Mouse (Mus musculus): Measurements from ENCODE around the gene Zfp217. TPM values are rescaled to one million over a fixed set of nuclear protein-coding genes. Genes with fewer than 3 reads are reported as not detected.
A peak's percentile ranks its signal among the peaks of the same experiment; 100 is the strongest.

The Zfp217 gene
- polyA plus RNA-seq, 1 experiment from 2014 or later, result 3.7 TPM

DNA sequence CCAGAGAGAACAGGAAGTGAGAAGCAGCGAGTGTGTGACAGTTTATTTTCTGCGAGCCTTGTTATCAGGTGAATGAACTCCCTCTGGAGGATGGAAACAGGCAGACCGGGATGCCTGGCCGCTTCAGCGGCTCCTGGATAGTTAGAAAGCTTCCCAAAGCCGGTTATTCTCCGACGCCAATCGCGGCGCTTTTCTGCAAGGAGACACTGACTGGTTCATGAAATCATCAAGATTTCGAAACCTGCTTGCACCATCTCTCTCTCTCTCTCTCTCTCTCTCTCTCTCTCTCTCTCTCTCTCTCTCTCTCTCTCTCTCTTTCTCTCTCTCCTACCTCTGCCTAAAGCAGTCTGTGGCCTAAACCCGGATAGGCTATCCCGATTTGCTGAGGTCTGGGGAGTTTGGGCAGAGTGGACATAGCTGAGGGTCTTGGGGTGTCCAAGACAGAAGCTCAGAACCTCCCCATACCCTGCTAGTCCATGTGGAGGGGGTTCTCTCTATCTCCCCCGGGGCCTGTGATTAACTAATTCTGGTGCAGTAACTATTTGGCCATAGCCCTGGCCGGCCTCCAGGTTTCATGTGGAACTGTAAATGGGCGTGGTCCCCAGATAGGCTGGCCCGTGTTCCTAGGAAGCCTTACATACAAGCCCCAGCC lies 7.3 kb upstream of the Zfp217 start:
- no peaks in the 10 kb centered on the region for H3K36me3 ChIP-seq (ENCODE audit: control insufficient read depth, insufficient read depth, low read length)
- peak overlapping the region; percentile 48 for H3K4me3 ChIP-seq (ENCODE audit: low read depth, low read length)
- H3K9ac ChIP-seq (ENCODE audit: low read depth, low read length), result peak overlapping the region; percentile 81
- H3K27ac ChIP-seq (ENCODE audit: low read depth, low read length), result peak overlapping the region; percentile 86
- peak overlapping the region; percentile 80 for H3K4me2 ChIP-seq
- 2% methylated on average over 18 of the region's 18 CpGs for WGBS (ENCODE audit: insufficient replicate concordance)
- no peaks in the 10 kb centered on the region for H3K27me3 ChIP-seq (ENCODE audit: control insufficient read depth, insufficient read depth, low read length)
- H3K9me3 ChIP-seq (replicated peaks; ENCODE audit: control insufficient read depth, low read length), result no peaks in the 10 kb centered on the region
- ATAC-seq (replicated peaks; ENCODE audit: insufficient number of reproducible peaks, low FRiP score, low TSS enrichment), result peak; percentile 67
- peaks cover 17% of the 10 kb centered on the region for H3K4me1 ChIP-seq (ENCODE audit: control insufficient read depth, insufficient read depth, low read length)

DNA sequence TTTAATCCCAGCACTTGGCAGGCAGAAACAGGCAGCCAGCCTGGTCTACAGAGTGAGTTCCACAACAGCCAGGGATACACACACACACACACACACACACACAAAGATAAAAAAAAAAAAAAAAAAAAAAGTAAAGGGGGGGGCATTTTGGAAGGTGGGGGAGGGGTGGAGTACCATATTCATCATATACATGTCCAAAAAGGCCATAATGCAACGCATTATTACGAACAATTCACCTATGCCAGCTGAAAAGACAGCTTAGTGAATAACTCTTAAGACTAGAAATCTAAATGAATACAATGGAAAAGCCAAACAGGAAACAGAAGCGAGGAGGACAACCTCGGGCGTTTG lies 6.8 kb upstream of the Zfp217 start:
- no peaks in the 10 kb centered on the region for H3K27me3 ChIP-seq (ENCODE audit: control insufficient read depth, insufficient read depth, low read length)
- no peaks in the 10 kb centered on the region for H3K9me3 ChIP-seq (replicated peaks; ENCODE audit: control insufficient read depth, low read length)
- H3K4me2 ChIP-seq, result peak overlapping the region; percentile 80
- peak overlapping the region; percentile 86 for H3K27ac ChIP-seq (ENCODE audit: low read depth, low read length)
- 12% methylated on average over 5 of the region's 5 CpGs for WGBS (ENCODE audit: insufficient replicate concordance)
- no peaks in the 10 kb centered on the region for H3K36me3 ChIP-seq (ENCODE audit: control insufficient read depth, insufficient read depth, low read length)
- H3K4me1 ChIP-seq (ENCODE audit: control insufficient read depth, insufficient read depth, low read length), result peaks cover 17% of the 10 kb centered on the region
- H3K4me3 ChIP-seq (ENCODE audit: low read depth, low read length), result peak overlapping the region; percentile 48
- peak overlapping the region; percentile 81; the same call in 1 of the 2 replicates for H3K9ac ChIP-seq (ENCODE audit: low read depth, low read length)
- ATAC-seq (replicated peaks; ENCODE audit: insufficient number of reproducible peaks, low FRiP score, low TSS enrichment), result no peak

DNA sequence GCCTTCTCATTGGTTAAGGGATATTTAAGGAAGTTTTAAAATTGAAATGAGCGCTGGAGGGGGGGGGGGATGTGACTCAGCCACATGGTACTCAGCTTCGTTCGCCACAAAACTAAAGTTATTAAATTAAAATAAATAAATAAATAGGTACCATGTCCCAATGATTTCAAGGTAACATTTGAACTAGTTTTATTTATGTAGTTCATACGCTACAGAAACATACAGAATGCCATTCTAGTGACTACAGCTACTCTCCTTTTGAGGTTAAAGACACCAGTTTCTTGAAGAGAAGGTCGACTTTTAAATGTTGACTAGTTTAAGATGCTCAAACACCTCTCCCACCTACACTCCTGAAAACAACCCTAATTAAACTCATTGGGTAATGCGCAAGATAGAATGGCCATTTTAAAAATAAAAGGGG lies 6.4 kb upstream of the Zfp217 start:
- H3K27me3 ChIP-seq (ENCODE audit: control insufficient read depth, insufficient read depth, low read length), result no peaks in the 10 kb centered on the region
- WGBS (ENCODE audit: insufficient replicate concordance), result 18% methylated on average over 6 of the region's 6 CpGs
- H3K9me3 ChIP-seq (replicated peaks; ENCODE audit: control insufficient read depth, low read length), result no peaks in the 10 kb centered on the region
- H3K36me3 ChIP-seq (ENCODE audit: control insufficient read depth, insufficient read depth, low read length), result no peaks in the 10 kb centered on the region
- H3K9ac ChIP-seq (ENCODE audit: low read depth, low read length), result peak overlapping the region; percentile 81
- H3K4me3 ChIP-seq (ENCODE audit: low read depth, low read length), result peak overlapping the region; percentile 48
- H3K4me2 ChIP-seq, result peak overlapping the region; percentile 80
- H3K27ac ChIP-seq (ENCODE audit: low read depth, low read length), result peak overlapping the region; percentile 86
- H3K4me1 ChIP-seq (ENCODE audit: control insufficient read depth, insufficient read depth, low read length), result peaks cover 17% of the 10 kb centered on the region
- ATAC-seq (replicated peaks; ENCODE audit: insufficient number of reproducible peaks, low FRiP score, low TSS enrichment), result no peak

DNA sequence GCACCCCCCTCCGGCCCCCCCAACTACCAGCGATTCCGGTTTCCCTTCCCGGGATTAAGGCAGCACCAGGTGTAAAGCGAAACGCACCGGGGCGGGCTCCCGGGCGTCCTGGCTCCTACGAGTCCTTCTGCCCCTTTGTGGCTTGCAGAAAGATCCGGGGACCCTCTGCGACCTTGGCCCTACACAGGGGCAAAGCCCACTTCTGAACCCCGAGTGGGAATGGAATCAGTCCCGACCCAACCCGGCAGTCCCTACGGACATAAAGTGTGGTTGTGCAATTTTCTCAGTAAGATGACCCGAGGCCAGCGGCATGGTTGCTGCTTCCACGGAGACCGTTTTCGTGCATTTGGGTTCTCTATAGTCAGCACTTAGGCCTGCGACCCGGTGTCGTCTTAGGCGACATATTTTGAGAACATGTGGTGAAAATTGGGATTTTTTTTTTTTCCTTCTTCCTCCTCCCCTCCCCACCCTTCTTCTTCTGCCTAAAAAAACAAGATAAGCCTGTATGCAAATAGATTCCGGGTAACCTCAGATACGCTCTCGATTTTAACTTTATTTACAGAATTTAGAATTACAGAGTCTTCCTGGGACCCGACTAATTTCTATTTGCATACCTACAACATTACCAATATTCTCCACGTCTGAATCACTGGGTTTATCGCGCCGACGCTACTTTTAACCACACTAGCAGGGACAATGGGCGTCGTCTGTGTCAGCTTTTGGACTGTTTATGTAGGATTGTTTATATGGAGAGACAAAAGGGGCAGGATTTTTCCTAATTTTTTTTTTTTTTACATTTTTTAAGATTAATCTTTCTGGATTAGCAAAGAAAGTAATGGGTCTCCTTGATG lies 5.7 kb upstream of the Zfp217 start:
- under 1% methylated on average over 37 of the region's 37 CpGs for WGBS (ENCODE audit: insufficient replicate concordance)
- ATAC-seq (replicated peaks; ENCODE audit: insufficient number of reproducible peaks, low FRiP score, low TSS enrichment), result no peak
- peak overlapping the region; percentile 86 for H3K27ac ChIP-seq (ENCODE audit: low read depth, low read length)

DNA sequence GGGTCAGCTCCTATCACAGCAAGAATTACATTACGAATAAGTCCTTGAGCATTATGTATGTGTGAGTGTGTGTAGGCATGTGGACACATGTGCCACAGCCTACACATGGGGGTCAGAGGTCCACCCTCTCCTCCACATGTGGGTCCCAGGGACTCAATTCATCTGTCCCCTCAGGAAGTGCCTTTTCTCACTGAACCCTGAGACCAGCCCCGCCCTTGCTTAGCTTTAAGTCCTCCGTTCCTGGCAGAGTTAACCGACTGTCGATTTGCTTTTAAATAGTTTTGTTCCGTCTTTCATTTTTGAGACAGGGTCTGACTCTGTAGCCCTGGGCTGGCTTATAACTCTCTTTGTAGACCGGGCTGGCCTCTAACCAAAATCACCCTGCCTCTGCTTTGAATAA lies 5.0 kb upstream of the Zfp217 start:
- 0 out of 2 replicates have a peak, but pooled peaks have one; percentile 35 for ATAC-seq (replicated peaks; ENCODE audit: insufficient number of reproducible peaks, low FRiP score, low TSS enrichment)
- Histone ChIP-seq H3K4me3 (ENCODE audit: low read depth, low read length) (peak overlapping the region; percentile 48), H3K9me3 (replicated peaks; ENCODE audit: control insufficient read depth, low read length) (no peaks in the 10 kb centered on the region), H3K4me1 (ENCODE audit: control insufficient read depth, insufficient read depth, low read length) (peaks cover 15% of the 10 kb centered on the region), H3K9ac (ENCODE audit: low read depth, low read length) (peak overlapping the region; percentile 81; the same call in 1 of the 2 replicates), H3K27me3 (ENCODE audit: control insufficient read depth, insufficient read depth, low read length) (no peaks in the 10 kb centered on the region), H3K27ac (ENCODE audit: low read depth, low read length) (peak overlapping the region; percentile 86; the same call in 1 of the 2 replicates), H3K36me3 (ENCODE audit: control insufficient read depth, insufficient read depth, low read length) (no peaks in the 10 kb centered on the region), H3K4me2 (peak overlapping the region; percentile 80)
- 27% methylated on average over 7 of the region's 7 CpGs for WGBS (ENCODE audit: insufficient replicate concordance)

More for the DNA sequence above, 5.7 kb upstream of the Zfp217 start:
- Histone ChIP-seq H3K36me3 (ENCODE audit: control insufficient read depth, insufficient read depth, low read length) (no peaks in the 10 kb centered on the region), H3K9ac (ENCODE audit: low read depth, low read length) (peak overlapping the region; percentile 81), H3K27me3 (ENCODE audit: control insufficient read depth, insufficient read depth, low read length) (no peaks in the 10 kb centered on the region), H3K9me3 (replicated peaks; ENCODE audit: control insufficient read depth, low read length) (no peaks in the 10 kb centered on the region), H3K4me2 (peak overlapping the region; percentile 80), H3K4me1 (ENCODE audit: control insufficient read depth, insufficient read depth, low read length) (peaks cover 17% of the 10 kb centered on the region), H3K4me3 (ENCODE audit: low read depth, low read length) (peak overlapping the region; percentile 48)

DNA sequence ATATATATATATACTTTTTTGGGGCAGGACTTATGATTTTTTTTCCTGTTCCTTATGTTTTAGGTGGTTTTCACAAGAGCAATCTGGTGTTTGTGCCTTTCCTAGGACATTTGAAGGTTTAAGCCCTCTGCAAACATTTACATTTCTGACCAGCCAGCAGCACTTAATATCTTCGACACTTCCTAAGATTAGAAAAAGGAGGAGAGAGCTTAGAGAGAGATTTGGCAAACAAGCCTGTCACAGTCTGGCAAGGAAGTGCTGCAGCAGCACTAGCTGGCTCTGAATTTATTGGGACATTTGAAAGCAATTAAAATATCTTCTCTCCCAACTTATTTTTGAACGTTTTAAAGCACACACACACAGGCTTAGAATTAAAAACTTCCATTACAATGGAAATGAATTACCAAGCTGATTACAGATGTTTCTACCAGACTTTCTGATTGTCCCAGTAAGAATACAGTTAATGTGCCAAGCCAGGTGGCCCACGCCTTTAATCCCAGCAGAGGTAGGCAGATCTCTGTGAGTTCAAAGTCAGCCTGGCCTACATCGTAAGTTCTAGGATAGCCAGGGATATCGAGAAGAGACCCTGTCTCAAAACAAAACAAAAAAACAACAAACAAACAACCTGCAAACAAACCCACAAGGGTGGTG lies 4.3 kb upstream of the Zfp217 start:
- Histone ChIP-seq H3K27ac (ENCODE audit: low read depth, low read length) (peak overlapping the region; percentile 86; the same call in 1 of the 2 replicates), H3K9ac (ENCODE audit: low read depth, low read length) (no peak overlapping the region)
- no peak for ATAC-seq (replicated peaks; ENCODE audit: insufficient number of reproducible peaks, low FRiP score, low TSS enrichment)

DNA sequence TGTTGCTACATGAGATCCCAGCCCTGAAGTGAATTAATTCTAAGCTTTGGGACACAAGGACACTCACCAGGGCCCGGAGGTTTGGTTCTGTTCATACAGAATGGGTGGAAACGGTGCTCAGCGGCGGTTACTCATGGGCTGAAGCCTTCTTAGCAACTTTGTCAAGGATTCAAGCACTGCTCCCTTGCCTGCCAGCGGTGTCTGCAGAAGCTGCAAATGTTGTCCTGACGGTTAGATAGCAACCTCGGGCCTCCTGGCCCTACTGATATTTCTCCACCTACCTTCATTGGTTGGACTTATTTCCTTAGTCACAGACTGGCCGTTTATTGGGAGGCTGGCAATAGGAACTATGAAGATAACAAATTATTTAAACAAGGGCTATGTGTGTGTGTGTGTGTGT lies 3.6 kb upstream of the Zfp217 start:
- Histone ChIP-seq H3K9ac (ENCODE audit: low read depth, low read length) (no peak overlapping the region), H3K27ac (ENCODE audit: low read depth, low read length) (no peak overlapping the region), H3K4me2 (no peak overlapping the region), H3K27me3 (ENCODE audit: control insufficient read depth, insufficient read depth, low read length) (no peaks in the 10 kb centered on the region), H3K36me3 (ENCODE audit: control insufficient read depth, insufficient read depth, low read length) (no peaks in the 10 kb centered on the region), H3K9me3 (replicated peaks; ENCODE audit: control insufficient read depth, low read length) (no peaks in the 10 kb centered on the region), H3K4me3 (ENCODE audit: low read depth, low read length) (no peak overlapping the region), H3K4me1 (ENCODE audit: control insufficient read depth, insufficient read depth, low read length) (peaks cover 16% of the 10 kb centered on the region)
- WGBS (ENCODE audit: insufficient replicate concordance), result 61% methylated on average over 8 of the region's 8 CpGs
- no peak for ATAC-seq (replicated peaks; ENCODE audit: insufficient number of reproducible peaks, low FRiP score, low TSS enrichment)

More for the DNA sequence above, 4.3 kb upstream of the Zfp217 start:
- Histone ChIP-seq H3K9me3 (replicated peaks; ENCODE audit: control insufficient read depth, low read length) (no peaks in the 10 kb centered on the region), H3K4me2 (no peak overlapping the region), H3K36me3 (ENCODE audit: control insufficient read depth, insufficient read depth, low read length) (no peaks in the 10 kb centered on the region), H3K27me3 (ENCODE audit: control insufficient read depth, insufficient read depth, low read length) (no peaks in the 10 kb centered on the region), H3K4me1 (ENCODE audit: control insufficient read depth, insufficient read depth, low read length) (peaks cover 16% of the 10 kb centered on the region), H3K4me3 (ENCODE audit: low read depth, low read length) (no peak overlapping the region)
- 49% methylated on average over 5 of the region's 5 CpGs for WGBS (ENCODE audit: insufficient replicate concordance)

DNA sequence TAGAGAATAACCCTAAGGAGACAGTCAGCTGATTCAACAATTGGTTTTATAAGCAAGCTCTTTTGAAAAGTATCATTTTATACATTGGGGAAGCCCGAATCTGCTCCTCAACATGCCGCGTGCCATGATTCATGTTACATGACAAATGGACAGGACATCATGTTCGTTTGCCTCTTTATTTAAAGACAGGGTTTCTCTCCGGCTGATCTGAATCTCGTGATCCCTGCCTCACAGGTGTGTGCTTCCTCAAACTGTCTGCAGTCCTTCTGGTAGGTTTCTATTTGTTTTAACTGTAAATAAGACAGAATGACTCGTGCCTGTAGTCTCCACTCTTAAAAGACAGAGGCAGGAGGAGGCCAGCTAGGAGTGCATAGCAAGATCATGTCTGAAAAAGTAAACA lies 925 bp upstream of the Zfp217 start:
- 71% methylated on average over 7 of the region's 7 CpGs for WGBS (ENCODE audit: insufficient replicate concordance)
- H3K36me3 ChIP-seq (ENCODE audit: control insufficient read depth, insufficient read depth, low read length), result no peaks in the 10 kb centered on the region
- no peaks in the 10 kb centered on the region for H3K27me3 ChIP-seq (ENCODE audit: control insufficient read depth, insufficient read depth, low read length)
- H3K9ac ChIP-seq (ENCODE audit: low read depth, low read length), result no peak overlapping the region
- no peak overlapping the region for H3K4me3 ChIP-seq (ENCODE audit: low read depth, low read length)
- ATAC-seq (replicated peaks; ENCODE audit: insufficient number of reproducible peaks, low FRiP score, low TSS enrichment), result no peak
- no peak overlapping the region for H3K4me2 ChIP-seq
- H3K27ac ChIP-seq (ENCODE audit: low read depth, low read length), result no peak overlapping the region
- no peaks in the 10 kb centered on the region for H3K9me3 ChIP-seq (replicated peaks; ENCODE audit: control insufficient read depth, low read length)
- H3K4me1 ChIP-seq (ENCODE audit: control insufficient read depth, insufficient read depth, low read length), result peaks cover 10% of the 10 kb centered on the region
